Mouse (Mus musculus) common myeloid progenitor, adult 5-6 weeks (primary cell): ENCODE results near the gene Cfap45. TPM values are rescaled to one million over a fixed set of nuclear protein-coding genes. Genes with fewer than 3 reads are reported as not detected.

Experiments used
- total RNA-seq: library from RNA; stranded (forward); fragments of 200-1000, 187-1606 nt; gene quantifications from 2 replicates; pipeline ENCODE4 v1.2.3, GENCODE M21; 2017

Gene Cfap45
- total RNA-seq, 1 experiment from 2014 or later = 0.32 TPM

Other genes starting within 250 kb of the Cfap45 start
- not detected in 2 replicates for gene Atp1a2, start 222.7 kb upstream of the Cfap45 start, total RNA-seq
- not detected in 2 replicates for gene Kcnj9, start 191.5 kb upstream of the Cfap45 start, total RNA-seq
- gene Kcnj10, start 179.6 kb upstream of the Cfap45 start, total RNA-seq = 0.27 and 0.39 TPM in 2 replicates
- 17.5 and 20.4 TPM in 2 replicates for gene Pigm, start 144.3 kb upstream of the Cfap45 start, total RNA-seq
- not detected in 2 replicates for gene Slamf9, start 45.4 kb upstream of the Cfap45 start, total RNA-seq
- gene Igsf9, start 39.0 kb upstream of the Cfap45 start, total RNA-seq = 0.14 and 2.2 TPM in 2 replicates
- gene Tagln2, start 20.8 kb upstream of the Cfap45 start, total RNA-seq = 212 and 241 TPM in 2 replicates
- gene Vsig8, start 35.1 kb downstream of the Cfap45 start, total RNA-seq = not detected in 2 replicates
- gene Slamf8, start 69.8 kb downstream of the Cfap45 start, total RNA-seq = 0.44 TPM in 1 of 2 replicates, not detected in the other
- not detected in 2 replicates for gene Fcrl6, start 81.8 kb downstream of the Cfap45 start, total RNA-seq
- gene Dusp23, start 112.2 kb downstream of the Cfap45 start, total RNA-seq = 0.82 and 2.6 TPM in 2 replicates
- gene Crp, start 177.3 kb downstream of the Cfap45 start, total RNA-seq = not detected in 2 replicates